Mouse (Mus musculus) CD4-positive, CD25-positive, alpha-beta regulatory T cell (primary cell): ENCODE results near the gene Svs4. TPM values are rescaled to one million over a fixed set of nuclear protein-coding genes. Genes with fewer than 3 reads are reported as not detected.

Experiments
- polyA plus RNA-seq: library from polyadenylated mRNA; unstranded; fragments of 100-300 nt; shearing (Covaris generic); gene quantifications from one replicate; pipeline ENCODE4 v1.2.1, GENCODE M21; 2017

Svs4 gene
- not detected for polyA plus RNA-seq

DNA sequence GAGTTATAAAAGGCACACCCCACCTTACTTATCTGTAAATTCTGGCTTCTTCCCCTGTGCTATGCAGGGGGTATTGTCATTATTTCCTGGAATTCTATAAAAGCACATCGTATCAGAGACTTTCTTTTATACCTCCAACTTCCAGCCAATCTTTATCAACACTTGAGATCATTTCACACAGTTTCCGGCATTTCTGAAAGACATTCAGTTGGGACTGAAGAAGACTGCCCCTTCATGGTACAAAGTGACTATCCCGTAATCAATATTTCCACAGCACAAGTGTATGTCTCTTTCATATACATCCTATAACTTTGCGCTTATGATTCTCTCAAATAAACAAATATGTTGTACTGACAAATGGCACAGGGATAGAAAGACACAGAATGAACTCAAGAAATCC is at the start of gene Svs4:
Svs4 (minus strand) TSS at position 101 of the 400 bp plus-strand sequence.

DNA sequence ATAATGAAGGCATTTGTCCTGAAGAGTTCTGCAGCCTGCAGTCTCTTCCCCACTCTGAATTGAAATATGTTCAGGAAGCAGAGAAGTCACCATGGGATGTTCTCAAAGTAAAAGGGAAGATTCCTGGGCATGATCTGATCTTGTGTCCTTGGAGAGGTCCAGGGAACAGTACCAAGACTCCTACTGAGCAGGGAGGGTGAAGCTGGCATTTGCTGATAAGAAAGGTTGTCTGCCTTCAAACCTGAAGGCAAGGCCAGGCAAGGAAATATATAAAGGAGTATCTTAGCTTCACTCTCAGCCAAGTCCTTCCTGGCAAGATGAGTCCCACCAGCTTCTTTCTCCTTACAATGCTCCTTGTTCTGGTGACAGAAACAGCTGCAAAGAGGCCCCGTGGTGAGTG is 38.2 kb upstream of the Svs4 start, which contains the start of gene Svs6:
Svs6 (plus strand) TSS at position 301 of the 400 bp plus-strand sequence.

DNA sequence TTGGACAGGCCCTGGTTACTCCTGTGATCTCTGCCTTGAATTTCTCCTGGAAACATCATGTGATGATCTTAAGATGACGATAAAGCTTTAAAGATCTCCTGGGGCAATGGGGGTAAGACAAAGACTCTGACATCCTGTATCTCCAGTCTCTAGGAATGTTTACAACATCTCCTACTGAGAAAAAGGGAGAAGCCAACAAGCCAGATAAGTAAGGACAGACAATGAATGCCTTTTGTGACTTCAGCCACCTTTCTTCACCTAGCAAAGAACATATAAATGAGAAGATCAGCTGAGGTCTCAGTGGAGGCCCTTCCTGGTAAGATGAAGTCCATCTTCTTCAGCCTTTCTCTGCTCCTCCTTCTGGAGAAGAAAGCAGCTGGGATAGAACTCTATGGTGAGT is 10.7 kb upstream of the Svs4 start, which contains the start of gene Svs3a:
Svs3a (plus strand) TSS at position 301 of the 400 bp plus-strand sequence.

DNA sequence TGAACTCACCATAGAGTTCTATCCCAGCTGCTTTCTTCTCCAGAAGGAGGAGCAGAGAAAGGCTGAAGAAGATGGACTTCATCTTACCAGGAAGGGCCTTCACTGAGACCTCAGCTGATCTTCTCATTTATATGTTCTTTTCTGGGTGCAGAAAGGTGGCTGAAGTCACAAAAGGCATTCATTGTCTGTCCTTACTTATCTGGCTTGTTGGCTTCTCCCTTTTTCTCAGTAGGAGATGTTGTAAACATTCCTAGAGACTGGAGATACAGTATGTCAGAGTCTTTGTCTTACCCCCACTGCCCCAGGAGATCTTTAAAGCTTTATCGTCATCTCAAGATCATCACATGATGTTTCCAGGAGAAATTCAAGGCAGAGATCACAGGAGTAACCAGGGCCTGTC is 21.7 kb downstream of the Svs4 start, which contains the start of gene Svs3b:
Svs3b (minus strand) TSS at position 101 of the 400 bp plus-strand sequence.

DNA sequence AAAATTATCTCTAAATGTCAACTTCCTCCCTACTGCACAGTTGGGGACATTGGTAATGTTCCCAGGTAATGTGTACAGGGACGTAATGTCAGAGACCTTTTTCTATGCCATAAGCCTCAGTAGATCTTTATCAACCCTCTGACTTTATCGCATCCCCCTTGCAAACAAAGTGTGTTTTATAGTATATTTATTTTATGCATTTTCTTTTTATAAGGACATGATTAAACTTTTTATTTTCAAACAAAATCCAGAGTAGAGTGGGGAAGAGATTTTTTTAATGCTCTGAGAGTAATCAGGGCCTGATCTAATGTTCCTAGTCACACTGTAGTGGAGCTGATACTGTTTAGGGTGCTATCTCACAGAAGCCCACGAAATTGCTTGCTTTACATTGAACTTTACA is 39.9 kb downstream of the Svs4 start, which contains the start of gene Svs2:
Svs2 (minus strand) TSS at position 101 of the 400 bp plus-strand sequence.

Other genes starting within 250 kb of the Svs4 start
- 213 TPM for gene Stk4, start 208.1 kb downstream of the Svs4 start, polyA plus RNA-seq
- gene Tomm34, start 207.3 kb downstream of the Svs4 start, polyA plus RNA-seq: 144 TPM
- gene Kcns1, start 107.3 kb downstream of the Svs4 start, polyA plus RNA-seq: 0.06 TPM
- gene Wfdc5, start 95.7 kb downstream of the Svs4 start, polyA plus RNA-seq: not detected
- not detected for gene Wfdc12, start 87.9 kb downstream of the Svs4 start, polyA plus RNA-seq
- not detected for gene Wfdc15a, start 78.3 kb downstream of the Svs4 start, polyA plus RNA-seq
- not detected for gene Wfdc15b, start 56.8 kb downstream of the Svs4 start, polyA plus RNA-seq
- not detected for gene Svs2, start 40.0 kb downstream of the Svs4 start, polyA plus RNA-seq
- not detected for gene Svs3b, start 21.8 kb downstream of the Svs4 start, polyA plus RNA-seq
- not detected for gene Svs3a, start 10.8 kb upstream of the Svs4 start, polyA plus RNA-seq
- not detected for gene Svs6, start 38.3 kb upstream of the Svs4 start, polyA plus RNA-seq
- not detected for gene Svs5, start 54.3 kb upstream of the Svs4 start, polyA plus RNA-seq
- 4.8 TPM for gene Slpi, start 110.6 kb upstream of the Svs4 start, polyA plus RNA-seq
- not detected for gene Rbpjl, start 124.7 kb upstream of the Svs4 start, polyA plus RNA-seq
- not detected for gene Matn4, start 126.7 kb upstream of the Svs4 start, polyA plus RNA-seq
- 17.7 TPM for gene Sdc4, start 165.4 kb upstream of the Svs4 start, polyA plus RNA-seq
- 97.5 TPM for gene Sys1, start 178.5 kb upstream of the Svs4 start, polyA plus RNA-seq
- gene Gm20458, start 182.5 kb upstream of the Svs4 start, polyA plus RNA-seq: 14.2 TPM
- gene Trp53tg5, start 195.3 kb upstream of the Svs4 start, polyA plus RNA-seq: 0.25 TPM
- gene Dbndd2, start 207.6 kb upstream of the Svs4 start, polyA plus RNA-seq: 2.7 TPM
- gene Pigt, start 219.1 kb upstream of the Svs4 start, polyA plus RNA-seq: 34.1 TPM